Mouse (Mus musculus) R1 (cell line): ENCODE results near the gene Gm5415.
"Not testable (repeated sequence)": the region's sequence is repeated elsewhere in the genome, so short reads cannot be mapped to it uniquely, and the experiment has no call there.

Source experiments
- DNase-seq: peaks from one replicate; pipeline ENCODE4 v3.0.0-alpha.2; 2018; ENCODE audit warnings: low read depth, low spot score

Gm5415 gene

DNA sequence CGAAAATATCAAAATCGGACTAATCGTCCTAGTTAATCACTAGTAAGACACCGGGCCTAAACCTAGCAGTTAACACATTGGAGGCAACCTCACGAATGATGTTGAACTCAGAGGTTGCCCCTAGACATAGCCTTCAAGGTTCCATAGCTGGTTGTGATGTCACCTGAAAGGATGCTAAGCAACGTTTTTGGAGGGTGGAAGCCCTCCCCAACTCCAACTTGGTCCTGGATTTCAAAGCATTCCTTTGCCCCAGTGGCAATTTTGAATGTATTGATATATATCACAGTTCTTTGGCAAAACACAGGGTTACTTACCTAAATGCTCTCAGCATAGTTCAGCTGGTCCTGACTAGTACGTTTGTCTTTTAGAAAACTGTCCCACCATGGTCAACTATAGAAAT, at the start of gene Gm5415:
Gene Gm5415 (minus strand): TSS at position 101 of the 400 bp plus-strand sequence.
- not testable (repeated sequence) for DNase-seq

DNA sequence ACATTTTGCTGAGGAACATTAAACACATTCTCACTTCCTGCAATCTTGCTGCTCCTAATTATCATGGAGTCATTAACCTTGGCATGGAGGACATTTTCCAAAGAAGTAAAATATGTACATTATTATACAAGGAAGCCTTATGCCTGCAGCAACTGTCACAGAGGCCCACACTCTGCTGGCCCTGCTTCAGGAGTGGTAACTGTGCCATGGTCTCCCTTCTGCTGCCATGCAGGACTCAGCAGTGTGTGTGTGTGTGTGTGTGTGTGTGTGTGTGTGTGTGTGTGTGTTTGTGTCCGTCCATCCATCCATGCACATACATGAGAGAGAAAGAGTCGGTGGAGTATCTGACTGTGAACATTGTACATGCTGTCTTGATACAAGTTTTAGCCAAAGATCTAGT, 21.8 kb upstream of the Gm5415 start:
- DNase-seq = no peak

DNA sequence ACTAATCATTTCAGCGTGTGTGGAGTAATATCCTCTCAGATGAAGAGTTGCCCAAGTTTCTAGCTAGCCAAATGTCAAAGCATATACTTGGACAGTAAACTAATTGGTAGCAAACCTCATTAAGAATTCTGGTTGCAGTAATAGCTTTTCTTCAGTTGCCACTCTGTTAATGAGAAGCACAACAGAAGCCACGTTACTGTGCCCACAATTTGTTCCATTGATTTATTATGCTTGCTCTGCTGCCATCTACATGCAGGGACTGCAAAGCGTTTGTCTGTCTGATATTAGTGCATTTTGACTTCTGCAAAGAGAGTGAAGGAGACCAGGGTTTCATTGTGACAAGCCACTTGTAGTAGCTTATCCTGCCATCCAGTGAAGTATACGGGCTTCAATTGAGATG, 6.8 kb upstream of the Gm5415 start:
- DNase-seq = no peak

DNA sequence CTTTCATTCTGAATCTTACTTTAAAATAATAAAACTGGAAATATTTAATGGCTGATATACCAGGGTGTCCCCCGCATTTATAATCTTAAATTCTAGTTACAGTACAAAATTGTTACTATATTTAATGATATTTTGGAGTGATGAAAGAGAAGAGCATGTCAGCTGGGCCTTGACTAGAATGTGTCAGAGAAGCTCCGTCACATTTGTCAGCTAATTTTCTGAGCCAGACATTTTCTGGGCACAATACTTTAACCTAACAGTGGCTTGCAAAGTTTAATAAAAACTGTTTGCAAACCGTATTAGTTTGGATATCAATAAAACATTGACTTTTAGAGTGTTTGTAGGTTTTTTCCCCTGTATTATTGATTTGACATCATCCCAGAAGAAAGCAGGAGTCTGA, 6.4 kb upstream of the Gm5415 start:
- no peak for DNase-seq

DNA sequence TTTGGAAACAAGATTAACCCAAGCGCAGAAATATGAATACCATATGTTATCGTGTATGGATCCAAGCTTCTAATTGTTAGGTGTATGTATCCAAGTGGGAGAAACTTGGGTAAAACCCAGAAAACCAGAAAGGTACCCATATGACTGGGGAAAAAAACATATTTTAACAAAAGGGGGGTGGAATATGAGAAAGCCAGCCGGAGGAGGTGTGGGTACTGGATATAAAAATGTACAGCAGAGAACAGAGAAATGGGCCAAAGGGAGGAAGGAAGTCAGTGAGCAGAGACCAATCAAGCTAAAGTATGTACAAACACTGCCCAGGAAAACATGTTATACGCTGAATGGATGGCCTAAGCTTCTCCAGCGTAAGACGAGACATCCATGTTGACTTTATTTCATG, 43.7 kb downstream of the Gm5415 start:
- DNase-seq = no peak
